Mouse (Mus musculus) G1E-ER4 (cell line): ENCODE results near the gene Mthfs. TPM values are rescaled to one million over a fixed set of nuclear protein-coding genes. Genes with fewer than 3 reads are reported as not detected.

ENCODE experiments used
- GATA1 ChIP-seq: IDR thresholded peaks from one replicate; pipeline ENCODE4 v1.8.0; 2012; ENCODE audit warnings: low read length, inconsistent platforms
- polyA plus RNA-seq: library from polyadenylated mRNA; stranded (reverse); fragments of >175 nt; gene quantifications from 2 replicates; pipeline ENCODE4 v1.2.3, GENCODE M21; 2012

Mthfs gene
- polyA plus RNA-seq, 1 experiment = 3.7 TPM

DNA sequence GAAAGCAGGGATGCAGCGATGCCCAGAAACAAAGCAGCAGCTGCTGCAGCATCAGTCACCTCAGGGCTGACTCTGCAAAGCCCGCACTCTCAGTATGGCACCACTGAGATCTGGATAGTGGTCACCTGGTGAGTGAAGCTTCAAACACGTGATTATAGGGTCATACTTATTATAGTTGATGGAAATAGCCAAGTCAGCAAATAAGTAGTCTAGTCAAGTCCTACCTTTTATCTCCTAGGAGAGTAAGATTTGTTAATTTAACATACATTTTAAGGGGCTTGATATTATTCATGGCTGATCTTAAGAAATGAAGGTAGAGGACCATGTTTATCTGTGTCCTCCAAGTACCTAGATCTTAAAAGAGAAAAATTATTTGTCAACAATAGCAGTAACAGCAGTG lies 83.6 kb downstream of the Mthfs start:
- no peak for TF ChIP-seq GATA1

DNA sequence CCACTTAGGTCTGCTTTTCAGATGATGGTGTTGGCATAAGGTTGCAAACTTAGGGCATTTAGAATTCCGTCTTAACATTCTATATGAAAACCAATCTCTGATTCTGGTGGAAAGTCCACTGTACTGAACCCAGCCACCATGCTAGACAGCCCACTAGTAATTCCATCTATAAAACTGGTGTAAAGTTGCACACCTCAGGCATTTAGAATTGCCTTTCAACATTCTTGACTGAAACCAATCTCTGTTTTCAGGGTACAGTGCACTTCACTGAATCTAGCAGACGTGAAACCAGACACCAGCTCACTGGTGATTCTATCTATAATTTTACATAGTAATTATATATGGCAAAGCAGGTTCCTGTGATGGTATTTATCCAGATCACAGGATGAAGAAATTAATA lies 95.2 kb downstream of the Mthfs start:
- TF ChIP-seq GATA1 = no peak

DNA sequence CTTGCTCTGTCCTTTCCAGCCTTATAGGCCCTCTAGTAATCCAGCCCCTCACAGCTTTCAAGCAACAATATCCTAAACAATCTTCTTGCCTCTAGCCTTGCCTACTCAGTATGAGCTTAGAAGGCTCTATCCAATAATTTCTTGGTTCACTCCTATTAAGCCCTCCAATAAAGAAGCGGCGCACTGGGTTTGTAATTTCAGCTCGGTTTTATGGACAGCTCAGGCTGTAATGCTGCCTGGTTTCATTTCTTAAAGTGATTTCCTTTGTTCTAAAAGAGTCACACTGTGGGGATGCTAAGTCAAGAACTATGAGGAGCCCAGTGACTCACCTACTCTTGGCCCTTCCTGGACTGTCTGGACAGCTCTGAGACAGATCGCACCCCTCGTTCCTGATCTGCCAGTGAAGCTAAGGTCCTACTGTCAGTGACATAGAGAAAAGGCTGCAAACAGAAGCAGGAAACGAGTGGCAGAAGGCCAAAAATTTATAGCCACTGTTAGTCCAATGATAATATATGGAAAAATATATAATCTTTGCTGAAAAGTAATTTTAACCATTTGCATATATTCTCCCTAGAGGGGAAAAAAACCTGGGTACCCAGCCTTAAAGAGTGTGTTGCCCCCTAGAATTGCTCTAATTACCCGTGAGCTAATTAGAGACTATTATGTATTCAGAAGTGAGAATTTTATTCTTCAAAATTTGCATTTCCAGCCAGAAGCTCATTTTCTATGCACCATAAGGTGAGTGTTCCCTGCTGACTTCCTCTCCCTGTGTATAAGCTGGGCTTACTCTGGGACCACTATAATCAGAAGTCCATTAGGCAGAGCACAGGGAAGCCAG lies 98.1 kb downstream of the Mthfs start:
- no peak for TF ChIP-seq GATA1

DNA sequence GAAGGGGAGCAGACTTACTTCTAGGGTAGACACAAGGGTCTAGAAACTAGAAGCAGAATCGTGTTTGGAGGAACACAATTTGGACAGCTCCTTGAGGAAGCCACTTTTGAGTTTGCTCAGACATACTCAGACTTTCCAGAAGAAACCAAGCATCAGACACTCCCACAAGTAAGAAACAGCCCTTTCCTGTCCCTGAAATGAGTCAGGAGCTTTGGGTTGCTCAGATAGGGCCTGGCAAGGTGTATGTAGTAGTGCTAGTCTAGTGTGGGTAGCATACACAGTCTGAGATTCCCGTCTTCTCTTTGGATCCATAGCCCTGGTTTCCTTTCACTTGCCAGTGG lies 98.7 kb downstream of the Mthfs start:
- TF ChIP-seq GATA1 = no peak

DNA sequence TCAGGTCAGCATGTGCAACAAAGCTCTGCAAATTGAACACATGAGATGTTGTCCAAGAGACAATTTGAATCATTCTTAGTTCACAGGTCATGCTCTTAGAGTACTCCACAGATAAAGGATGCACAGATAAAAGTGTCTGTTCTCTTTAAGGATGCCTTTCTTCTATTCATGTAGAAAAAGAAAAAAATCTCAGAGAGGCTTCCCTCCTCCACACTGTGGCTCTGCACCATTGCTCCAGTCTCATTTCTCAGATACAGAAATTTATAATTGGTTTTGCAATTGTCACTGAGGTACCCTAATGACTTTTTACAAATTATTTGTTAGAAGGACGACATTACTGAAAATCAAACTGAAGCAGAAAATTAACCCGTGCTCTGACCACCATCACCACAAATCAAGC lies 101.2 kb downstream of the Mthfs start:
- TF ChIP-seq GATA1 = no peak

DNA sequence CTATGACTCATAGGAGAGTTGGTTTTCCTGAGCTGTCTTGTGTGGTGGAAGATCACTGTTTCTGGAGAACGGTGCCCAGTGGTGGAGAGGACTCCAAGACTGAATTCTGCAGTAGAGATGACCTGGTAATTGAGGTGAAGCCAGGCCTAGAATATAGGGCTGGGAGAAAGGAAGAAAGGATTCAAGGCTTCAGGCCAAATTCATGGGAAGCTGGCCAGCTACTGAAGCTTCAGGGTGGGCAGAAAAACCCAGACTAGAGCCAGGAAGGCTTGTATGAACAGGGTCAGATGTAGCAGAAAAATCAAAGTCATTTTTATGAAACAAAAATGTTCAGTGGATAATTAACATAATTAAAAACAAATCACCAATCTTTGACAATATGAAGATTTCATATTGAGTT lies 163.3 kb downstream of the Mthfs start:
- TF ChIP-seq GATA1 = no peak

DNA sequence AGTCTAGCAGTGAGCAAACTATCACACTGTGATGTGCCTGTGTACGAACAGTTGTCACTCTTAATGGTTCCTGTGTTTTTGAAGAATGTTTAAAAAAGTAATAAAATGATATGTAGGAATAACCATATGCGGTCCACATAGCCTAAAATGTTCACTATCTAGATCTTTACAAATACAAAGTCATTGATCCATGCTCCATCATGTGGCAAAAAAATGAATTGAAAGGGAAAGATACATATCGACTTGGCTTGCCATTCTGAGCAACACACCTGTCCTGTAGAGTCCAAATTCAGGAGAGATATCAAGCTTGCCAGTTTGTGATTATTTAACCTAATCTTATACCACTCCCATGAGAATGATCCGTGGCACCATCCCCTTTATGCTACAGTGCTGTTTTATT lies 164.2 kb downstream of the Mthfs start:
- no peak for TF ChIP-seq GATA1

DNA sequence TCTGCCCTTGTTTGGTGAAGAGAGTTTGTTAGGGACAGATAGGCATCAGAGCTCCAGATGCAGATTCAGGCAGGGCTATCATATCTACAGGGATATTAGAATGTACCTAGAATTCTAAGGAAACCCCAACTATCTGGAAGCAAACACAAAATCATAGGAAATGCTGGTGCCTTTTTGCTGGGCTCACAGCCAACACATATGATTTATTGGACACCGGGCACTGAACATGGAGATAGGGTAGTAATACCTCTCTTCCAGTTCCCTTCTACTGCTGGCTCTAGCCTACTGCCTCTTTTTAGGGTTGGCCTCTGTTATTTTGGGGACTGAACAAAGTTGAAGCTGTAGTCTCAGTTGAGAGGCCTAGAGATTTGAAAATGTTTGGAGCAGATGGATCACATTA lies 192.6 kb downstream of the Mthfs start:
- TF ChIP-seq GATA1 = no peak

Other genes starting within 250 kb of the Mthfs start
- gene Trim43b, start 117.8 kb upstream of the Mthfs start, polyA plus RNA-seq = not detected in 2 replicates
- not detected in 2 replicates for gene Bcl2a1b, start 11.5 kb upstream of the Mthfs start, polyA plus RNA-seq
- gene Gm29094, start 11.3 kb upstream of the Mthfs start, polyA plus RNA-seq = not detected in 2 replicates